In genomic region chr3:142280366-142281092, GRCm38 (mm10) we compare ENCODE assay signal across 10 mouse cellular contexts.
DNase-seq lines count a peak whose midpoint lies in the region; ATAC-seq lines count a peak whose summit lies in the region.
"Had no signal": no experiment of that assay in that cellular context is flagged by ENCODE, and none has a peak within 500 bp of the region (broad histone marks: within the 10 kb centered on the region; RNA-seq: fewer than 3 reads in every experiment).

No protein-coding gene starts in this region.

- no peak overlapping the region for H3K4me2 ChIP-seq in heart, embryonic 16.5 days (ENCODE audit: low read depth, low read length)
- peak overlapping the region; percentile 32 for H3K4me2 ChIP-seq in liver, embryonic 15.5 days

- no peaks in the 10 kb centered on the region for H3K27me3 ChIP-seq in heart, embryonic 16.5 days (ENCODE audit: control insufficient read depth, insufficient read depth, low read length)
- H3K27me3 ChIP-seq in liver, embryonic 15.5 days, result no peaks in the 10 kb centered on the region

- 29% methylated on average over 6 of the region's 6 CpGs for WGBS in heart, embryonic 16.5 days
- 29% methylated on average over 6 of the region's 6 CpGs for WGBS in liver, embryonic 15.5 days (ENCODE audit: insufficient replicate concordance)

- H3K4me3 ChIP-seq in heart, embryonic 16.5 days (ENCODE audit: low read length), result no peak overlapping the region
- H3K4me3 ChIP-seq in liver, embryonic 15.5 days (replicated peaks), result no peak overlapping the region

- H3K36me3 ChIP-seq in heart, embryonic 16.5 days (ENCODE audit: control insufficient read depth, insufficient read depth), result peaks cover 20% of the 10 kb centered on the region
- no peaks in the 10 kb centered on the region for H3K36me3 ChIP-seq in liver, embryonic 15.5 days (replicated peaks)

- peak; percentile 26; the same call in 1 of the 2 replicates for ATAC-seq in heart, embryonic 16.5 days (replicated peaks; ENCODE audit: extremely low read depth, insufficient read depth, low FRiP score)
- ATAC-seq in liver, embryonic 15.5 days (ENCODE audit: insufficient read depth), result peak; percentile 74
- ATAC-seq: hindbrain, postnatal 0 days had no signal

- H3K4me1 ChIP-seq in heart, embryonic 16.5 days (ENCODE audit: control insufficient read depth, insufficient read depth, low read length), result peaks cover 22% of the 10 kb centered on the region
- H3K4me1 ChIP-seq in liver, embryonic 15.5 days (replicated peaks), result peaks cover 20% of the 10 kb centered on the region

- no peaks in the 10 kb centered on the region for H3K9me3 ChIP-seq in heart, embryonic 16.5 days (replicated peaks; ENCODE audit: control insufficient read depth, low read length)
- no peaks in the 10 kb centered on the region for H3K9me3 ChIP-seq in liver, embryonic 15.5 days (replicated peaks)

- no peak overlapping the region for H3K9ac ChIP-seq in heart, embryonic 16.5 days (ENCODE audit: low read length)
- H3K9ac ChIP-seq in liver, embryonic 15.5 days, result no peak overlapping the region

- peak overlapping the region; percentile 72 for H3K27ac ChIP-seq in heart, embryonic 16.5 days (ENCODE audit: low read length)
- H3K27ac ChIP-seq in liver, embryonic 15.5 days (replicated peaks), result peak overlapping the region; percentile 34; the same call in 1 of the 2 replicates
- H3K27ac ChIP-seq: hindbrain, postnatal 0 days had no signal

- no peak for DNase-seq in heart, adult 8-10 months (ENCODE audit: low spot score)
- peak; percentile 51 for DNase-seq in 3T3-L1 (ENCODE audit: low read depth, low spot score)
- peak; percentile 15 for DNase-seq in brain, adult 2 months (ENCODE audit: low read depth, low spot score)
- DNase-seq in frontal cortex, postnatal 14 days (ENCODE audit: low spot score in 2 of 2), result no peak
- no peak for DNase-seq in right cerebral cortex, postnatal 36 days (ENCODE audit: low spot score in 2 of 2)
- DNase-seq: cerebellum, postnatal 25 days; spleen, adult 18-20 months had no signal

Comparison
In these comparisons a context has a peak if more than half of its experiments do, and no peak if none do; other contexts are left out.
1. DNase-seq: peak in 3T3-L1 (single experiment) and brain, adult 2 months (single experiment); none in heart, adult 8-10 months (single experiment), frontal cortex, postnatal 14 days (0 of 2) and right cerebral cortex, postnatal 36 days (0 of 2).